Mouse (Mus musculus) heart, postnatal 10 days (tissue): Measurements from ENCODE around the gene Dnajb12. TPM values are rescaled to one million over a fixed set of nuclear protein-coding genes. Genes with fewer than 3 reads are reported as not detected.
A peak's percentile ranks its signal among the peaks of the same experiment; 100 is the strongest.

ENCODE experiments used
- DNase-seq, 2 experiments: peaks; one replicate each; pipeline ENCODE4 v3.0.0; 2021
- intact Hi-C: fragments of 180-260 bp; cut with DNase I; formaldehyde crosslinking; loops from one replicate; pipeline ENCODE4 v1.15.1; 2025
- total RNA-seq, 2 experiments: library from RNA; stranded (reverse); gene quantifications; 2 replicates each; pipeline ENCODE4 v1.2.3; 2021

Dnajb12 gene
- total RNA-seq, 2 experiments from 2014 or later = 35.2 to 41.9 TPM

- DNase-seq = no peak
- intact Hi-C loops = no loop called here
Observed at GRCm38 (mm10) chr10:59945416-59945815, 66.1 kb downstream of the Dnajb12 start.

- no peak for DNase-seq
- intact Hi-C loops = no loop called here
Observed at GRCm38 (mm10) chr10:59946362-59946761, 67.0 kb downstream of the Dnajb12 start.

DNA sequence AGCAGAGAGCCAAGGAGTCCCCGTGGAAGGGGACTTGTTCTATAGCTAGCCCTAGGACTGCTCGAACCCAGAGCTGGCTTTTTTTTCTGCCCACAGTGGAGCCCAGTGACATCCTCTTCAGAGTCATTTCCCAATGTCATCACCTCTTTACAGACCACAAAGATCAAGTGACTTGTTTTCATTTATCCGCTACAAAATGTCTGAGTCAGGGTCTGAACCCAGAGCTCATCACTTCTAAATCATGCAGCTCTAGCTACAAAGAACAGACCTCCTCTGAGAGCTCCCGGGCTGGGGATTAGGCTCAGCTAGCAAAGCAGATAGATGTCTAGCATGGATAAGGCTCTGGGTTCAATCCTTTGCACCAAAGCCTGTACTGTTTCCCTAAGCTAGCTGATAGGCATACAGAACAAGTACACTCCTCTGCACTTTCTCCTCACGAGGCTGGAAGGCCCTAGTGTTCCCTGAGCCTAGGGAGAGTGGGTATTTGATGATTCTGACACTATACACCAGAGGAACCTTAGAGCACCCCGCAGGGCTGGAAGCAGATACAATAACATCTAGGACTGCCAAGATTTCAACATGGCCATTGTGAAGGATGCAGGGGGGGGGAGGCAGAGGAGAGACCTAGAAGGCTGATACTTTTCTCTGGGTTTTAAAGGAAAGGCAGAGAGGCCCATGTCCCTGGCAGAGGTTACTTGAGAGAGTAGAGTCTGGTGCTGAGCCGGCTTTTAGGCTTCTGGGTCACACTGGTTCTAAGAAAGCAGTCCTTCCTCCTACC, 68.1 kb downstream of the Dnajb12 start:
- intact Hi-C loops = no loop called here
- peak in 1 of 2 experiments; percentile 51 for DNase-seq

GRCm38 (mm10) chr10:59948363-59949254, 69.3 kb downstream of the Dnajb12 start:
- DNase-seq = peak; percentile 59 to 64
- intact Hi-C loops = no loop called here

Other genes starting within 250 kb of the Dnajb12 start
- 10 to 100 TPM; 25.9 to 26.4 TPM for gene Micu1, start 177.1 kb upstream of the Dnajb12 start, total RNA-seq
- gene Ddit4, start 72.3 kb downstream of the Dnajb12 start, total RNA-seq = 100 to 1,000 TPM in 1 of 2 experiments, 10 to 100 TPM in 1; 65.8 to 116 TPM
- gene Ascc1, start 123.2 kb downstream of the Dnajb12 start, total RNA-seq = 10 to 100 TPM; 20.8 to 22.8 TPM
- gene Anapc16, start 123.6 kb downstream of the Dnajb12 start, total RNA-seq = 10 to 100 TPM; 73.8 to 83.7 TPM
- 10 to 100 TPM in 1 of 2 experiments, 1 to 10 TPM in 1; 8.8 to 11.0 TPM for gene Spock2, start 226.7 kb downstream of the Dnajb12 start, total RNA-seq